Comparison of ENCODE assay signal across 8 mouse cellular contexts in the genomic region with DNA sequence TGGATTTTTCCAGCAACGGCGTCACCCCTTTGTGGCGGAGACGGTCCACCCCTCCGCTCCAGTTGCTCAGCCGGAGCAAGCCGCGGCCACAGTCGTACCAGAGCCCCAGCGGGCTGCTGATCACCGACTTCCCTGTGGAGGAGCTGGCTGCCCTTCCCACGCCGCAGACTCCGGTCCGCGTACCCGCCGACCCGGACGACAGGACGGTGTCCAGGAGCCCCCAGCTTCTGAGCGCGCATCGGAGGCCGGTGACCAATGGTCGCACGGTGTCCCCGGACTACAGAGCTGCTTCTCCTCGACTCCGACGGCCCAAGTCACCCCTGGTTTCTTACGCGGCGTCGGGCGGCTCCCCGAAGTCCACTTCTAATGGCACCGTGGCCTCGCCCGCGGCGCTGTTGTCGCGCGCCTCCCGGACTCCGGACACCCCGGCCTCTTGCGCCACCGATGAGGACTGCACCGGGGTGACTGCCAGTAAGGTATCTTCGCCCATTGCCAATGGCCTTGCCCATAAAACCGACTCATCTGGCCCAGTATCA. TPM values are rescaled to one million over a fixed set of nuclear protein-coding genes. Genes with fewer than 3 reads are reported as not detected.
DNase-seq lines count a peak whose midpoint lies in the region; ATAC-seq and TF ChIP-seq lines count a peak whose summit lies in the region.

No protein-coding gene starts in this region.

- peak overlapping the region; percentile 87 for H3K9ac ChIP-seq in embryonic facial prominence, embryonic 13.5 days
- peak overlapping the region; percentile 72 for H3K9ac ChIP-seq in heart, embryonic 15.5 days
- peak overlapping the region; percentile 79 for H3K9ac ChIP-seq in kidney, postnatal 0 days (ENCODE audit: low read depth, low read length)

- TF ChIP-seq CTCF in kidney, postnatal 0 days (IDR thresholded peaks at IDR 0.05; ENCODE audit: low read depth), result no peak

- DNase-seq in right cerebral cortex, postnatal 10 days (ENCODE audit: low spot score in 2 of 2), result peak; percentile 36 to 47
- no peak for DNase-seq in right cerebral cortex, adult 18-20 months
- DNase-seq in kidney, postnatal 0 days (ENCODE audit: low spot score), result peak; percentile 68
- DNase-seq in lung, postnatal 25 days (ENCODE audit: low spot score), result peak; percentile 50
- peak; percentile 17 for DNase-seq in retina, postnatal 7 days (ENCODE audit: low read depth, low spot score)
- DNase-seq in thymus, adult 18-20 months, result no peak

- H3K36me3 ChIP-seq in embryonic facial prominence, embryonic 13.5 days, result no peaks in the 10 kb centered on the region; the same call in 1 of the 2 replicates
- H3K36me3 ChIP-seq in heart, embryonic 15.5 days, result no peaks in the 10 kb centered on the region
- no peaks in the 10 kb centered on the region for H3K36me3 ChIP-seq in kidney, postnatal 0 days (ENCODE audit: insufficient read depth, low read length)

- 0% methylated on average over 53 of the region's 53 CpGs for whole genome bisulfite sequencing in embryonic facial prominence, embryonic 13.5 days
- under 1% methylated on average over 53 of the region's 53 CpGs for WGBS in heart, embryonic 15.5 days
- WGBS in kidney, postnatal 0 days, result 0% methylated on average over 49 of the region's 53 CpGs

- H3K4me2 ChIP-seq in embryonic facial prominence, embryonic 13.5 days, result peak overlapping the region; percentile 87
- H3K4me2 ChIP-seq in heart, embryonic 15.5 days, result peak overlapping the region; percentile 97
- H3K4me2 ChIP-seq in kidney, postnatal 0 days (ENCODE audit: low read length), result peak overlapping the region; percentile 91

- no peaks in the 10 kb centered on the region for H3K9me3 ChIP-seq in embryonic facial prominence, embryonic 13.5 days
- H3K9me3 ChIP-seq in heart, embryonic 15.5 days (replicated peaks), result no peaks in the 10 kb centered on the region
- H3K9me3 ChIP-seq in kidney, postnatal 0 days (replicated peaks; ENCODE audit: low read length), result no peaks in the 10 kb centered on the region

- ATAC-seq in embryonic facial prominence, embryonic 13.5 days (ENCODE audit: insufficient number of reproducible peaks, insufficient read depth, low FRiP score, low TSS enrichment, low read depth), result 0 out of 2 replicates have a peak, but pooled peaks have one; percentile 28
- ATAC-seq in heart, embryonic 15.5 days (replicated peaks; ENCODE audit: insufficient number of reproducible peaks, insufficient read depth, low FRiP score, low read depth), result peak; percentile 50; the same call in 1 of the 2 replicates
- peak; percentile 69 for ATAC-seq in kidney, postnatal 0 days (replicated peaks; ENCODE audit: low FRiP score, low read depth)

- peak overlapping the region; percentile 79 for H3K4me3 ChIP-seq in embryonic facial prominence, embryonic 13.5 days
- H3K4me3 ChIP-seq in heart, embryonic 15.5 days, result peak overlapping the region; percentile 84
- H3K4me3 ChIP-seq in kidney, postnatal 0 days (replicated peaks; ENCODE audit: low read depth, low read length), result peak overlapping the region; percentile 75

- H3K27me3 ChIP-seq in embryonic facial prominence, embryonic 13.5 days, result peaks cover 12% of the 10 kb centered on the region; the same call in 1 of the 2 replicates
- H3K27me3 ChIP-seq in heart, embryonic 15.5 days, result 0 out of 2 replicates have a peak, but pooled peaks cover 3% of the 10 kb centered on the region
- no peaks in the 10 kb centered on the region for H3K27me3 ChIP-seq in kidney, postnatal 0 days (ENCODE audit: insufficient read depth, low read length)

- H3K27ac ChIP-seq in embryonic facial prominence, embryonic 13.5 days, result peak overlapping the region; percentile 22; the same call in 1 of the 2 replicates
- peak overlapping the region; percentile 66 for H3K27ac ChIP-seq in heart, embryonic 15.5 days
- peak overlapping the region; percentile 82 for H3K27ac ChIP-seq in kidney, postnatal 0 days

- peaks cover 11% of the 10 kb centered on the region; the same call in 1 of the 2 replicates for H3K4me1 ChIP-seq in embryonic facial prominence, embryonic 13.5 days
- H3K4me1 ChIP-seq in heart, embryonic 15.5 days (replicated peaks), result peaks cover 10% of the 10 kb centered on the region
- peaks cover 5% of the 10 kb centered on the region for H3K4me1 ChIP-seq in kidney, postnatal 0 days (replicated peaks; ENCODE audit: insufficient read depth, low read length)

RNA-seq across cellular contexts. Expression of a gene that starts 1.4 kb away (rescaled TPM):
- polyA plus RNA-seq in embryonic facial prominence, embryonic 13.5 days (2015; fragmentation: Nextera tagmentation; extraction: Ambion mirVana), result 14.4 and 17.9 TPM in 2 replicates
- polyA plus RNA-seq in heart, embryonic 15.5 days (2015; fragmentation: Nextera tagmentation; extraction: Ambion mirVana), result 4.1 and 5.7 TPM in 2 replicates
- polyA plus RNA-seq in kidney, postnatal 0 days (2015; fragmentation: Nextera tagmentation; extraction: Ambion mirVana), result 7.8 and 8.8 TPM in 2 replicates

Comparison
In these comparisons a context has a peak if more than half of its experiments do, and no peak if none do; other contexts are left out.
1. DNase-seq: peak in right cerebral cortex, postnatal 10 days (2 of 2), kidney, postnatal 0 days (single experiment), lung, postnatal 25 days (single experiment) and retina, postnatal 7 days (single experiment); none in right cerebral cortex, adult 18-20 months (single experiment) and thymus, adult 18-20 months (0 of 2).
2. H3K27ac ChIP-seq: peak in every context shown above with its lines; median percentile 82 in kidney, postnatal 0 days; 66 in heart, embryonic 15.5 days; 22 in embryonic facial prominence, embryonic 13.5 days.
3. Peak in every context shown above with its lines, with median percentiles within 50 percentile points of each other: ATAC-seq, H3K4me2 ChIP-seq, H3K4me3 ChIP-seq and H3K9ac ChIP-seq.